Mouse (Mus musculus) frontal cortex, postnatal 36 days (tissue): Measurements from ENCODE around the gene Nfic.

Experiments used
- DNase-seq, 2 experiments: peaks; one replicate each; pipeline ENCODE4 v3.0.0; 2022; ENCODE audit warnings: low spot score in 2 of 2

Nfic gene

DNA sequence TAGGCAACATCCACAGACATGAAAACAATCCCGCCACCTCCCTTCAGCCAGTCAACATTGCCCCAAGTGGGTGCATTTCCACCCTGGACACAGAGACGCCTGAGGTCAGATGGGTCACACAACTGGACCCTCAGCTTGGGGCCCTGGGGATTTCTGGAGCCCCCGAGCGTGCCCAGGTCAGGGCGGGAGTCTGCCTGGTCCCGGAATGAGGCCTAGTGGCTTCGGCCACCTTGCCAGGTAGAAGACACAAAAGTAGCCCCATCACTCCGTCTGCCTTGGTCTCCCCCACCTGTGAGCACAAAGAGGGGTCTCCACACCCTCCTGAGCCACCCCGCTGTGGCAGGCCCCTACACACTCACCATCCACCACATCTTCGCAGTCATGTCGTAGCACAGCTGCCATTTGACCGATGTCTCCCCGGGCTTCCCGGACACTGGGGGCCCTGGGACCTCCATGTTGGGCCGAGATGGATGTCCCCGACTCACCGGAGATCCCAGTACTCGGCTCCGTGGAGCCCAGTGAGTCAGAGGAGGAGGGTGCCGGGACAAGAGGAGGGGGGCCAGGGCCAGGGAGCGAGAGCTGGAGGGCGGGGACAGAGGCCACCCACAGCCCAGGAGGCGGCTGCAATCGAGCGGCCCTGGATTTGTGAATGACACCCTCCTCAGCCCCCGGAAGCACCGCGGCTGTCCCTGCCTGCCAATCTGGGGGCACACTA lies at the start of gene Nfic:
TSS of gene Nfic (minus strand) at position 455 of the 715 bp plus-strand sequence.
- DNase-seq = no peak

DNA sequence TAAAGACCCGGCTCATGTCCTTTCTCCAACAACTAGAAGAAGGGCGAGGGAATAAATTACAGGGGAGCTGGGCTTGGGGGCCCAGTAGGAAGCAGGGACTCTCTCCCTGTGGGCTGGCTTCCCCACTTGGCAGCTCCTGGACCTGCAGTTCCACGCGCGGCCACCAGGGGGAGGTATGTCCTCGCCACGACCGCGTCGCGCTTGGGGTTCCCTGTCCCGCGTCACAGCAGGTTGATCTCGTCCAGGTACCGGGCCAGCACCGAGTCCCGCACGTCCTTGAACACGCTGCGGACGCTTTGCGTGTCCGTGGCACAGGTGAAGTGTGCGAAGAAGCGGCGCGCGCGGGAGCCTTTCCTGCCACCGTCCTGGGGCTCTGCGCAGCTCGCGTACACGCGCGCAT lies 47.2 kb upstream of the Nfic start:
- DNase-seq = peak; percentile 92

DNA sequence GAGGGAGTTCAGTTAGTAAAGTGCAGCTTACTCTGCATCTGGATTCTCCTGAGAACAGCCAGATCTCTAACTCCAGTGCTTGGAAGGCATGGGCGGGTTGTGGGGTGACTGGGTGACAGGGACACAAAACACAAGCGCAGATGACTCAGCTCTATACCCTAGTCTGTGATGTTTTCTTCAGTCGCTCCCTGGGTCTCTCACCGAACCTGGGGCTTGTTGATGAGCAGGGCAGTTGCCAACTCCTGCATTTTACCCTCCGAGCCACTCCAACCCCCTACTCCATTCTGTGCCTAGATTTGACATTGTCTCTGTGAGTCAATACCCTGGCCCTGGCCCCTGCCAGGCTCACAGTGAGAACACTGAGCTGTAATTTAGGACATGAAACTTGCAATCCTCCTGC lies 46.4 kb upstream of the Nfic start:
- DNase-seq = no peak

DNA sequence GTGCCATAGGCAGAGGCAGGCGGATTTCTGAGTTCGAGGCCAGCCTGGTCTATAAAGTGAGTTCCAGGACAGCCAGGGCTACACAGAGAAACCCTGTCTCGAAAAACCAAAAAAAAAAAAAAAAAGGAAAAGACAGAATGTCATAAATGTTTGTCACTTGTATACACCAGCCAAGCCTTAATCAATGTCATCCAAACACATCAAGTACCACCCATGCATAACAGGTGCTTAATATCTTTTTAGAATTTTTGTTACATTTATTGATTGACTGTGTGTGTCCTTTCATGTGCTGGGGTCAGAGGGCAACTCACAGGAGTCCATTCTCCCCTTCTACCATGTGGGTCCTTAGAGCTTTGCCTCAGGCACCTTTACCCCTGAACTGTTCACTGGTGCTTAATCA lies 44.6 kb upstream of the Nfic start, which contains the start of gene S1pr4:
TSS of gene S1pr4 (minus strand) at position 101 of the 400 bp plus-strand sequence.
- DNase-seq = no peak

DNA sequence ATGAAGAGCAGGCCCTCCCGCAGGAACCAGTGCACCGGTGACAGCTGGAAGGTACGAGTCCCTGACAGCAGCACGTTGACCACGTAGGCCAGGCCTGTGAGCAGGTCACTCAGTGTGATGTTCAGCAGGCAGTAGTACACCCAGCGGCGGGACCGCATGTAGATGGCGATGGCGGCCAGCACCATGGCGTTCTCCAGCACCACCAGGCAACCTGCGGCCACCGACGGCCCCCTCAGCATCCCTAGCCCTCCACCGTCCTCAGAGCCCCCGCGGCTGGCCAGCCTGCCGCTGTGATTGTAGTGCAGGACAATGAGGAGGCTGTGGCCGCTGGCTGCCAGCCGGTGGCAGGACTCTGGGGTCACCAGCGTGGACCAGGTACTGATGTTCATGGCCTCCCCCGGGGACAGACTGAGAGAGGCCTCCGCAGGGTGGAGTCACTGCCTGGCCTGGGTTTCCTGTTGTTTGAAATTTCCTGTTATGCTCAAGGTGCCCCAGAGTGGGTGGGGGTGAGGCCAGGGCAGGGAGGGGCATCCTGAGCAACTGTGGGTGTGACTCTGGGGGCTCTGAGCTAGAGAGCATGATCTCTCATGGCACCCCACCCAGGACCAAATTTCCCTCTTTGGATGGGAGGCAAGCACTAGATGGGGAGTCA lies 43.9 kb upstream of the Nfic start:
- no peak for DNase-seq

DNA sequence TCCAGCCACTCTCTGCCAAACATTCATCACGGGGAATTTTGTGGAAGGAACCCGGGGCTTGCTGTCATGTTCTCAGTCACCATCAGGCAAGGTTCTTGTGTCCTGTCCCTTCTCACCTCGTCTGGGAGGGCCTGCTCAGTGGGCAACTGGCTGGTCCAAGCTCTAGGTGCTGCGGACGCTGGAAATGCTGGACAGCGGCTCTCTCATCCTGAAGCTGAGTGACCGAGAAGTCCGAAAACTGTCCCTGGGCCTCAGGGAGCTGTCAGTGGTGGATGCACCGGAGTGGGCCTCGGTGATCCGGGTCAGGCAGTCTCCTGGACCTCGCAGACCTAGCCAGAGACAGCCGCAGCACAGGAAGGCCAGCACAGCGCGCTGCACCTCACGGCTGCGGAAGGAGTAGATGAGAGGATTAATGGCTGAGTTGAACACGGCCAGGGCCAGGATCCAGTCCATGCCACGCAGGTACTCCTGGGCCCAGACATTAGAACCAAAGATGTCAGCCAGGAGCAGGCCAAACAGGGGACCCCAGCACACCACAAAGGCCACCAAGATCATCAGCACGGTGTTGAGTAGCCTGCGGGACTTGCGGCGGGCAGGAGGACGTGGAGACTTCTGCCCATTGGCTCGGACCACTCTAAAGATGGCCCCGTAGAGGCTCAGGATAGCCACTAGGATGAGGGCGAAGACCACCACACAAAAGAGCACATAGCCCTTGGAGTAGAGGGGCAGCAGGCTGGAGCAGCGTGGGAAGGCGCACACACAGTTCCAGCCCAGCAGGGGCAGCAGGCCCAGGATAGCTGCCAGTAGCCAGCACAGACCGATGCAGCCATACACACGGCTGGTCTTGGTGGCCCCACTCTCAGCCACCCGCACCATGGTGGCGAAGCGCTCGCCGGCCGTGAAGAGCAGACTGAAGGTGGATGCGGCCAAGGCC lies 43.1 kb upstream of the Nfic start:
- DNase-seq = no peak

DNA sequence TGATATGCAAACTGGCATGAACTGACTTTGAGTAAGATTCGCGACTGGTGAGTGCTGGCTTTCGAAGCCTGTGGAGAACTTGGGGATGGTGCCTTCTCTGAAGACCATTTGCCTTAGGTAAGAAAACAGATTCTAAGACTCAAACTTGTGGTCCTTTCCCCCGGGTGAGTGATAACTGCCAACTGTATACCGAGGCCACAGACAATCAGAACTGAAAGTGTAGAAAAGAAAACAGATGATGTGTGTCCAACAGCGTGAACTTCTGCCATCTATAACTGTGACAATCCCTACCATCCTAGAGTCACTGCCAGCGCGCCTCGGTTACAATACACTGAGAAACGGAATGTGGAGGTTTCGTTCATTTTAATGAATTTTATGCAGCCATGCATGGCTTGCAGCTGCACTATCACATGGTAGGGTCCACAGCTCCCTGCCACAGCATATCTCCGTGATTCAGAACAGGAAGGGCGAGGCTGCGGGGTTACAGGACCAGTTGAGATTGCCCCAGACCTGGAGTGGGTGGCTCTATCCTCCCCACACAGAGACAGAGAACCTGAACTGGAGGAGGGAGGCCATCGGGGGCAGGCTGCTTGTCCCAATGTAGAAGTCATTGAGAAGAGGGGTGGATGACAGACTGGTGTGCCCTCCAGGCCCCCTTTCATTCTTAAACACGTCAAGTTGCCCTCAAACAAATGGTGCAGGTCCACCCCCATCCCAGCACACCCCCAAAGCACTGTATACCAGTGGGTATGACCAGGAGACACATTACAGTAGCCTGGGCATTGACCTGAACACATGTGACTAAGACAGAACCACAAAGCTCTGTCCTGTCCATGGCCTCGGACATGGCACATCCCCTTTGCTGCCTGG lies 42.2 kb upstream of the Nfic start:
- no peak for DNase-seq

DNA sequence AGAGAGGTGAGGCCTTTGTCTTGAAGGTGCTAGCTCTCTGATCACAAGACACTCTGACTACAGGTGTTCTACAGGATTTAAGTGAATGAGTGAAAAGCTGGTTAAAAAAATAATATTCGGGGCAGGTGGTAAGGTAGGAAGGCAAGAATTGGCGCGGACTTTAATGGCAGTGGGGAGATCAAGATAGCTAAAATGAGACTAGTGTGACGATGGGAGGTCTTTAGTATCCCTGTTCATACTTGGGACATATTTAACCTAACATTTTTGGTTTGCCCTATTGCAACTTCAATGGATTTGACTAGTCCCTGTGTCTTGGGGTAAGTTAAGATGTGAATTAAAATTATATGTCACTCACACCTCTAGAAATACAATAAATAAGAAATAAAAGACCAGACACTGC lies 41.5 kb upstream of the Nfic start:
- DNase-seq = no peak

DNA sequence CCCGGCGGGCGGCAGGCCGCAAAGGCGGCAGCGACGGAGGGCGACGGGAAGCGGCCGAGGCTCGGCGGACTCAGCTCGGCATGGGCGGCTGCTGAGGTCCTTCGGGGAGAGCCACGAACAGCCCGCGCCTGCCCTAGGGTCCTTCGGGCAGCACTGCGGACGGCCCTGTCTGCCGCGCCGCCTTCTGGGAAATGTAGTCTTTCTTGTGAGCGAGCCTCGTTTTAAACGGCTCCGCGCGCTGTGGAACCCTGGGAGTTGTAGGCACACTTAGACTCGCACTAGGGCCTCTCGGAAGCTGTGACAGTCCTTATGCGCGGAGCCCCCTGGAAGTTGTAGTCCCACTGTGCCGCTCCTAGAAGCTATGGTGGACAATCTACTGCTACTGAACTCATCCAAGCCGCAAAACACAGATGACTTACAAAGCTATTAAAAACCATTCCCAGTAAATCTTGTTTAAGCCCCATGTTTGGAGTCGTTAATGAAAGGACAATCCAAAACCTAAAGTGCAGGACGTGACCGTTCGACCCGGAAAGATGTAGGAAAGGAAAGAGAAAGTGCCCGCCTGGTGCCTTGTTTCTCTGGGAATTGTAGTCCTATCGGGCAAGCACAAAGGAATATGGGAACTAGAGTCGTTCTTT lies 40.9 kb upstream of the Nfic start, which contains the start of gene Ncln:
TSS of gene Ncln (minus strand) at position 129 of the 638 bp plus-strand sequence.
- DNase-seq = peak; percentile 98 to 99

DNA sequence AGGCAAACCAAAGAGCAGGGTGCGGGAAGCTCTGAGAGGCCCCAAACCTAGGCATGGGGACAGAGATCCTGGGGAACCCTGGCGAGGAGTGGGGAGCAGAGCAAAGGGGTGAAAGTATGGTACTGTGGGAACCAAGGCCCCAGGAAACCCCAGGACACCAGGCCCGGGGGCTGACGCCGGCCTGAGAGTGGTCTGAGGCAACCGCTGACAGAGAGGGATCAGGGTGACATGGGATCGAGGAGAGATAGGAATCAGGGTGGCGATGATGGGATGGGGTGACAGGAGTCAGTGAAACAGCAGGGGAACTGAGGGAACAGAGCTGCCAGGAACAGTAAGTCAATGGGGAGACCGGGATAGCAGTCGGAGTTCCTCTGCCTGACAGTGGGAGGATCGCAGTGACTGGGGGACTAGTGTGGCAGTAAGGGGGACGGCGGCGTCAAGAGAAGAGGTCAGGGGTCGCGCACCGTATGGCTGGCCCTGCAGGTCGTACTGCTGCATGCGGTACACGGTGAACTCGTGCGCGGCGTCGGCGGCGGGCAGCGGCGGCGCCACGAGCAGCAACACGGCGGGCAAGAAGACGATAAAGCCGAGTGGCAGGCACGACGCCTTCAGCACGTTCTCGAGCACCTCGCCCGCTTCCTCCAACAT lies 40.3 kb upstream of the Nfic start:
- DNase-seq = no peak

DNA sequence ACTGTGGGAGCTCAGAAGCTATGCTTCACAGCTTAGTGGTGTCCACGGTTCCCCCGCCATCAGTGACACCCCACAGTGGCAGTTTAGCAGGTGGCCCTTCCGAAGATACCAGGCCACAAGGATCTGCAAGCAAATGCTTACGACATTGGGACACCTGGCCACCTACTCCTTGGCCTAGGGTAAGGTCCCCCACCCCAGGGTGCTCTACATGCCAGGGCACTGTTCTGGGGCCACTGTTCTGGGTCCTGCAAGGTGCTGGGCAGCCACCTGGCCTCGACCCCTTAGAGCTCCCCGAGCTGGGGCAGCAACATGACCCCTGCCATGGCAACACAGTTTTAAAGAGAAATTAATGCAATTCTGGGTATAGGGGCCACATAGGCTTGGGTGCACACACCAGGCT lies 39.7 kb upstream of the Nfic start:
- no peak for DNase-seq

DNA sequence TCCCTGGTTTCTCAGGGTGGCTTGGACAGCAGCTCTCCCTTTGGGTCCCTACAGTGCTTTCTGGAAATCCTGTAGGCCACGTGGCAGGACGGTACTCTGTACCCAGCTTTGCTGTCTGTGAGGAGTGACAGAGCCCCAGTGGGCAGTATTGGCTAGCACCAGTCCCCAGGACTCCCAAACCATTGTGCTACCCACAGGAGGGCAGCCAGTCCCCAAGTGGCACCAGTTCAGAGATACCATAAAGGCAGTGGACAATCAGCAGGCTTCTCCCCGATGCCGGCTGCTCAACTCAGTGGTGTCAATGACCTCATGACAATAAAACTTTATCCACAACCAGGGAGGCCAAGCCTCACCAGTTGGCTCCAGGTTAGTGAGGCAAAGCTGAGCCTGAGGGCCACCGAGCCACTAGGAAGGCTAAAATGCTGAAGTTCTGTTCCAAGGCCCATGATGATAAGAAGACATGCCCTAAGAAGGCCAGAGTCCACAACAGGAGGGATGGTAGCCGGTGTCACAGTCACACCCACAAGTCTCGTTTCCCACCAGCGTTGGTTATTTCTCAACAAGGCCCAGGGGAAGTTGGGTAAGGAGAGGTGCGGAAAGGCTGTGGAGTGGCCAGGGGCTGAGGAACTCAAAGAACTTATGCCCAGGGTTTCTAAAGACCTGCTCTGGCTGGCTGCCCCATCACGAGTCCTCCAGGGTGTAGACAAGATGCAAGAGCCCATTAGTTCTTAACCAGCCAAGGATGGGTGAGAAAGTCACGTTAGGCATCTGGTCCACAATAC lies 39.0 kb upstream of the Nfic start:
- DNase-seq = no peak

DNA sequence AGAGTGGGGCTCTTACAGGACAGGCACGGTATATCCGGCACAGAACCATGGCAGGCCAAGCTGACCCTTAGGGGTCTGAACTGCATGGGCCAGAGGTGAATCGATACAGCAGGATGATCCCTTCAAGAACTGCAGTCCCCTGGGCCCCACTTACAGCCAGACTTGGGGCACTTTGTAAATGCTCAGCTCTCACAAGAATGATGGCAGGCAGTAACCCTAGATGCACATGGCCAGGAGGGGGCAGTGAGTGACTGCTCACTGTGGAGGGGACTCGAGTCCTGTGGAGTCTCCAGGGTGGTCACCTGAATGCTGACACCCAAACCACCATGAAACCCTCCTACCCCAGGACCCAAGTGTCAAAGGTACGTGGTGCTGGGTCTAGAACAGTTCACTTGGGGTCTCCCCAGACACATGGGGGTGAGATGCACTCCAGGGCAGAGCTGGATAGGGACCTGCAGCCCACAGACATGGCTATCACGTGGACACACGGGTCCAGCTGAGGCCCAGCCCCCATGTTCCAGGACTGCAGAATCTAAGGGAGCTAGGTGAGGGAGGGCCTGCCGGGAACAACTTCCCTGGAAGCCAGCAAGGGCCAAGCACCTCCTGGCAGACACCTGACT lies 38.3 kb upstream of the Nfic start:
- no peak for DNase-seq

DNA sequence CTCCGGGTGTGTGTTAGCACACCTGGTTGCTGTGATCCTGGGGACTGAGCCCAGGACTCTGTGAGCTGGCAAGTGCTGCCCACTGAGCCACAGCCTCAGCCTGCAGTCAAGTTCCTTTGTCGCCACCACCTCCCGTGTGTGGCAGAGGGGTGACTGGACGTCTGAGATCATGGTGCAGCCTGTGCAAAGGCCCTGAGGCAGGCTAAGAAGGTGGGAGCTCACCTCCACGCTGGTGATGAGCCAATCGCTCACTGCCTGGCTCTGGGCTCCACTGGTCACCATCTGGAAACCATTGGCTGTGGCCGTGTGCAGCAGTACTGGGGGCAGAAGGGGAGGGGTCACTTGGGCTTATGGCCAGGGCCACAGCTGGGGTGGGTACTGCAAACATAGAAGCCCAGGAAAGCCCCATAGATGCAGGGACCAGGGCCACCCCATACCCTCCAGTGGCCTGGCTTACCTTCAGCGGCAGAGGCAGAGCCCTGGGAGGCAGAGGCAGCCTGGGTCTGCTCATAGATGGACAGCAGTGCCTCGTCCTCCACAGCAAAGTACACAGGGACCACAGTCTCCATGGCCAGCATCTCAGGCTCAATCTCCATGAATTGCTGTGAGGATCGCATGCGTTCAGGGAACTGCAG lies 37.3 kb upstream of the Nfic start:
- DNase-seq = no peak

DNA sequence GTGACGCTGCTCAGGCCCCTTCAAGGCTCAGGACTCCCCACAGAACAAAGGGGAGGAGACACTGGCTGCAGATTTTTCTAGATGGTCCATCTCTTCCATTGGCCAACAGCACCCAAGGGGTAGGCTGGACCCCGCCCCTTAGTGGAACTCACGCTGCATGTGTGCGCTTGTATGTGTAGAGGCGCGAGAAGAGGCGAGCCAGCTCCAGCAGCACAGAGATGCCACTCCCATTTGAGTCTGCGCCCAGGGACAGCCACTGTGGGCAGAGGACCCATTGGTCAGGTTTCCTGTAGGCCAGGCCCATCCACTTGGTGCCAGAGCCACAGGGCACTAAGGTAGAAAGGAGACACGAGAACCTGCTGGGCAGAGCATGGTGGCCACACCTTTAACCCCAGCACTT lies 35.6 kb upstream of the Nfic start:
- DNase-seq = no peak

DNA sequence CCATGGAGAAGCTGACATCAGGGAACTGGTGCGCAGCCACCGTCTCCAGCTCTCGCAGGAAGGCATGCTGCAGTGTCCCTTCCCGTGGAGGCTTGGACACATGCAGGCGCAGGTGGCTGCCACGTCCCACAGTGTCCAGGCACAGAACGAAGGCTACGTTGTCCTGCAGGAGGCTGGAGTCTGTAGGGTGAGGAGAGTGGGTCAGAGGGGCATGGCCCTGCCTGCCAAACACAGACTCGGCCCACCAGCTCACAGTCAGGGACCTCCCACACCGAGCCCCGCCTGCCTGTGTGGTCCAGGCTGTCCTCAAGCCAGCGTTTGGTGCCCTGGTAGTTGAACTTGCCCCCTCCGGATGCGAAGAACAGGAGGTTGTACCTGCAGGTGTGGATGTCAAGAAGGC lies 34.5 kb upstream of the Nfic start:
- DNase-seq = no peak

DNA sequence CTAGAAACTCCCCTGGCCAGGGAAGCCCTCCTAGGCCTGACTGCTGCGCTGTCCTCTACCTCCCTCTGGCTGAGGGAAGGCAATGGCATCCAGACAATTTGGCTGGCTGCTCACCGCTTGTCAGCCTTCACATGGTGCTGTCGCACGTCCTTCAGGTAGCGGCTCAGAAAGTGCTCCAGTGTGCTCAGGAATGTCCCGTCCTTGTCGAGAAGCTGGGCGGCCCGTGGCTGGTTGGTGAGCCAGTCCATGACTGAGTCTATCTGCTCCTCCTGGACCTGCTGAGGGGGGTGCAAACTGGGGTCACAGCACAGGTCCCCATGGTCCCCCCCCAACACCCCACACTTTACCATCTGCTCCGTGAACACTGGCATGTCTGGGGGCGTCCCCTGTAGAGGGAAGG lies 32.6 kb upstream of the Nfic start:
- no peak for DNase-seq

DNA sequence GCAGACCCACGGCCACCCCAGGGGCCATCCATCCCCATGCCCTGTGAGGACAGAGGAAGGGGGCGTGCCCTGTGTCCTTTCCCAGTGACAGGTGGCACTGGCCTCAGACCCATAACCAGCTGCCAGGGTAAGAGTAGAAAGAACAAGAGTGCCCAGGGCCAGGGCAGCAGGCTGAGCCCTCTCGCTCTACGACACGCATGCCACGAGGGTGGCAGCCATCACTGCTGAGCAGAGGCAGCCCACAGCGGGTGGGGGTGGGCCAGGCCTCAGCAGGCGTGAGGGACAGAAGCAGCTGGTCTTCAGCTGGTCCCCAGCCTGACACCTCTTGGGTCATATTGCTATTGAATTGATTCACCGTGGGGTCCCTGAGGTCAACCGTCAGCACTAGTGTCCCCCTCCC lies 31.1 kb upstream of the Nfic start:
- no peak for DNase-seq
